In the genomic region with DNA sequence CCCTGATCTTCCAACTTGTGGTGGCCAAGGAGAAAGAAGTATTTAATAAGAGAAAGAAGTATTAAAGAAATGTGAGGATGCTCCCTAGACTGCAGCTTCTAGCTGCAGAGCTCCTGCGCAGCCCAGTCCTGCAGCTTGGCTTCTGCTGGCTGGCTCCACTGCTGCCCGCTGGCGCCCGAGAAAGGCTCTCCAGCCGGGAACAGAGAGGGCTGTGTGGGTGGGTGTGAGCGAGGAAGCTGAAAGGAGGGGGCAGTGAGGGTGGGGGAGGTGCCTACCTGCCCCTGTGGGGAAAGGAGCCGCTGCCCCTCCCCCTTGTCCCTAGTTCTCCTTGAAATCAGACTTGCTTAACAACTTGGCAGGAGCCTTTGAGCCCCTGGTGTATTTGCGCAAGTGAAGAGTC, we compare ENCODE assay signal across 8 mouse cellular contexts. TPM values are rescaled to one million over a fixed set of nuclear protein-coding genes. Genes with fewer than 3 reads are reported as not detected.
DNase-seq lines count a peak whose midpoint lies in the region; ATAC-seq lines count a peak whose summit lies in the region.

A gene (minus strand): TSS at position 181 of the 400 bp plus-strand sequence.

- intact Hi-C loops in left cerebral cortex, postnatal 4 days (cut with DNase I), result no loop called here
- intact Hi-C loops in gastrocnemius, postnatal 14 days (cut with DNase I; ENCODE audit: low total_unique reads), result no loop called here

- DNase-seq in embryo, embryonic 11 days, result peak; percentile 6
- no peak for DNase-seq in embryo, embryonic 10 days (ENCODE audit: low spot score)
- peak; percentile 13 to 15 for DNase-seq in frontal cortex, postnatal 14 days (ENCODE audit: low spot score in 2 of 2)
- peak; percentile 21 for DNase-seq in left cerebral cortex, postnatal 4 days
- peak; percentile 45 for DNase-seq in right cerebral cortex, postnatal 14 days
- DNase-seq in gastrocnemius, postnatal 14 days, result no peak

- no peak for ATAC-seq in megakaryocyte-erythroid progenitor cell, adult 5-6 weeks (replicated peaks; ENCODE audit: low FRiP score, low TSS enrichment, poor library complexity, severe bottlenecking)
- no peak for ATAC-seq in erythroid progenitor cell, adult 5-6 weeks (replicated peaks; ENCODE audit: low FRiP score, poor library complexity, severe bottlenecking)

RNA-seq across cellular contexts. Expression of the gene that starts here (rescaled TPM):
- total RNA-seq in left cerebral cortex, postnatal 4 days (2021), result 1 to 10 TPM; 3.2 to 3.5 TPM
- total RNA-seq in gastrocnemius, postnatal 14 days (2021), result not detected
- not detected in 2 replicates for total RNA-seq in megakaryocyte-erythroid progenitor cell, adult 5-6 weeks (2014; fragmentation: Nextera tagmentation)
- not detected in 2 replicates for total RNA-seq in megakaryocyte-erythroid progenitor cell, adult 5-6 weeks (2017)
- total RNA-seq in erythroid progenitor cell, adult 5-6 weeks (2015; ENCODE audit: low replicate concordance), result not detected in 2 replicates
- not detected in 2 replicates for total RNA-seq in erythroid progenitor cell, adult 5-6 weeks (2017; ENCODE audit: low replicate concordance)

Comparison
In these comparisons a context has a peak if more than half of its experiments do, and no peak if none do; other contexts are left out.
1. RNA of the gene that starts here (total RNA-seq): 3.2 to 3.5 TPM in left cerebral cortex, postnatal 4 days; not detected in gastrocnemius, postnatal 14 days, not detected in megakaryocyte-erythroid progenitor cell, adult 5-6 weeks and not detected in erythroid progenitor cell, adult 5-6 weeks; every median in the first group is over 4 times any median in the second.
2. DNase-seq: peak in embryo, embryonic 11 days (single experiment), frontal cortex, postnatal 14 days (2 of 2), left cerebral cortex, postnatal 4 days (single experiment) and right cerebral cortex, postnatal 14 days (single experiment); none in embryo, embryonic 10 days (single experiment) and gastrocnemius, postnatal 14 days (single experiment).